Mouse (Mus musculus) adrenal gland, adult 18-20 months (tissue): ENCODE measurements at regions not wholly inside any gene's neighbourhood (a gene's known extent, or its start where the extent isn't known, plus 50 kb on each side); places are given as distances from the start of the nearest gene placed in this dataset.

Experiments used
- DNase-seq, 2 experiments: peaks; one replicate each; pipeline ENCODE4 v3.0.0; 2021 to 2022; ENCODE audit warnings: low spot score in 2 of 2

DNA sequence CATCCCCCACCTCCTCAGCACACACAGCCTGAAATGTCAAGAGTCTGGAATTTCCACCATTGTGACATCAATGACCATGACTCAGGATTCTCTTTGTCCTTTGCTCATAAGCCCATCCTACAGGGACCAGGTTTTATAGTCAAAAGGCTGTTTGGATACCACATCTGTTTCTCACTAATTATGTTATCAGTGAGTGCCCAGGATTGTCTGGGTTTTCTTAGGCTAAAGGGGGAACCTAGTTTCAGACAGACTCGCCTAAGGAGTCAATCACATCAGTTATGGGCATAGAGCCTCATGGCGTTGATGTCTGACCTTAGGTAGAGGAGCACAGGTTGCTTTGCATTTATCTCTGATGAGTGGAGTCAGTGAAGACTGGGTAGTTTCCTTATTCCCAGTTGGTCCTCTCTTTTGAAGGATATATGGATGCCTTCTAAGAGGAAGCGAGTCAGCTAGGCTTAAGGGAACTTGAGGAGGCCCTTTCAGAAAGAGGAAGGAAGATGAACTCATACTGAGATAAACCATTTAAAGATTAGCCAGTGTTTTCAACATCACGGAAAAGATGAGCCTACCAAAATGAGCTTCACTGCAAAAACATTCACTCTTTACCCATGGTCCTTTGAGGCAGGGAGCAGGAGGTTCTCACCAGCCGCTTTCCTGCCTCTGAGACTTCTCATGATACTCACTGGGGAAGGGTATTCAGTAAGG is 143.8 kb upstream of the Tmem164 start:
- DNase-seq: no peak

DNA sequence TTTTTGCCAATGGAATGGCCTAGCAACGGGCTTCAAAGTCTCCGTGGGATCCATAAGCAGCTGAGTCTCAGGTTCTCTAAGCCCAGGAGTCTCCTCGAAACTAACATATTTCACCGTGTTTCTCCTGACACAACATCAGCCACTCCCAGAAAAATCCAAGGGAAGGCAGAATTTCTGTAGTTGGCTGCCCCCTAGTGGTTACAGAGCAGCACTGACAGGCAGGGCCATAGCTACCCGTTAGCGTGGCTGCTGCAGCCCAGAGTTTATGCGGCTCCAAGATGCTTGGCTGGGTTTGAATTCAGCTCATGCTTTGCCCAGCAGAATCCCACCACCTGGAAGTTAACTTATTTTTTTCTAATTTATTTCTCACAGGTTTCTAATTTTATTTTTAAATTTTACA is 140.9 kb upstream of the Tmem164 start:
- peak; percentile 28 to 54 for DNase-seq

DNA sequence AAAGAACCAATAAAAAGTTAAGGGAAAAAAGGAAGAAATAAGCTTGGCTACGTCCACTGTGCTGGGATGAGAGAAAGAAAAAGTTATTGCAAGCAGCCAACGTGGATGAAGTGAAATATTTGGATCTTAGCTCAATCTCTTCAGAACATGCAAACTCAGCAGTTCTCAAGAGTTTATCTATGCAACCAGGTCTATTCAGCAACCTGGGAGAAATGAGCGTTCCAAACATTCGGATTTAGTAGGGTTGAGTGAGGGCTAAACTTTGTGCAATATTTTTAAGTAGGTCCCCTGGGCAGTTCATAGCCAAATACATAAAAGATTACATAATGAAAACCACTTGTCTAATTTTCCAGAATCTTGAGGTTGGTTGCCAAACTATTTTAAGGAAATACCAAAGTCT is 129.0 kb upstream of the Tmem164 start:
- DNase-seq: no peak

DNA sequence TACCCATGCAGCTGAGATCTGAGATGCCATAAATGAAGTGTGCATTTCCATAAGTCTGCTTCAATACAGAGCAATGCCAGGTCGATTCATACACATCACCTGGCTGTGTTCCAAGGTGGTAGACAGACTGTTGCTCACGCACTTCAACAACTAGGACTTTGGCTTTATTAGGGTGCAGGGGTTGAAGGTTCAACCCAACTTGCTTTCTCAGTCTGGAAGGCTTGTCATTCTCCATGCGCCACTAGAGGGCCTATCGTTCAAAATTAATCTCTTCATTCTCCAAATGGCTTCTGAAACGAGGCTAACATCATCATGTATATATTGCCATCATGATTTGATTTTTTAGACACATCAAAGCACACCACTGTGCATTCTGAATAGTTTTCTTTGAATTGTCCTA is 127.0 kb upstream of the Tmem164 start:
- peak in 1 of 2 experiments; percentile 24 for DNase-seq

DNA sequence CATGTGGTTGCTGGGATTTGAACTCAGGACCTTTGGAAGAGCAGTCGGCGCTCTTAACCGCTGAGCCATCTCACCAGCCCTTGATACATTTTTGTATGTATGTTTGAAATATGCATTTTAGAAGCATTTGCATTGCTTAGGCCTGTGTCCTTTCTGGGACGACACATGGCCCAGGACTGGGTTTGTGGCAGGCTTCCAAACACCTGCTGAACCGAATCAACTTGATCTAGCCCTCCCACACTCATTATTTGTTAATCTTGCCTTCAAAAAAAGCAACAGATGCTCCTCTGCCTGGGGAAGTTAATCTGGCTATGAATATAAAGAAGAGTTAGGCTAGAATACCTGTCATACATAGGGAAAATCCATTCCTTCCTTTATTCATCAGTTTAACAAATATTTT is 123.7 kb upstream of the Tmem164 start:
- DNase-seq: no peak

DNA sequence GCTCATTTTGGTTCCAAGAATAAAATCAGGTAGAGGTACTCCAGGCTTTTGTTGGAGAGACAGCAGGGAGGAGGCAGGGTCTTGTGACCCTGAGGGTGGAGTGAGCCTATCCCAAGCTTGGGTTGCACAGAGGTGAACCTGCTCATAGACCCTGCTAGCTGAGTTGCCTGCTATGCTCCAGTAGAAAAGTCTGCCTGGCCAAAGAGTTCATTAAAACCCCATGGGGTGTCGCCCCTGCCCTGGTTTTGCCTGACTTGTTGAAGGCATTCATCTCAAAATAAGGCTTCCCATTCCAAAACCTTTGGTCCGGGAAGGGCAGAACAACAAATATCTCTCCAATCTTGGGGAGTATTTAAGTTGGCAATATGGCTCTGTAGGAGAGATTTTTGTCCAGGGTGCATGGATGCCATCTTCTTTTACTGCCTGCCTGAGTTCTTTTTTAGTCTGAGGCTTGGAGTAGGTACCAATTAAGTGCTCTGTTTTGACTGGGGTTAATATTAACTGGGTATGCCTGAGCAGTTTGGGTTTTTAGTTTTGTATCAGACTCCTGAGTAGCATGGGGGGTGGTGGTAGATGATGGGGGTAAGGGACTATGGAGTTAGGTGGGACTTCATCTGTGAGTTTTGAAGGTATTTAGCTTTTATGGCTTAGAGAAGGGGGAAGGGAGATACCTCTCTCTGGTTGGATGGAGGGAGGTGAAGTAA is 120.8 kb upstream of the Tmem164 start:
- DNase-seq: no peak

DNA sequence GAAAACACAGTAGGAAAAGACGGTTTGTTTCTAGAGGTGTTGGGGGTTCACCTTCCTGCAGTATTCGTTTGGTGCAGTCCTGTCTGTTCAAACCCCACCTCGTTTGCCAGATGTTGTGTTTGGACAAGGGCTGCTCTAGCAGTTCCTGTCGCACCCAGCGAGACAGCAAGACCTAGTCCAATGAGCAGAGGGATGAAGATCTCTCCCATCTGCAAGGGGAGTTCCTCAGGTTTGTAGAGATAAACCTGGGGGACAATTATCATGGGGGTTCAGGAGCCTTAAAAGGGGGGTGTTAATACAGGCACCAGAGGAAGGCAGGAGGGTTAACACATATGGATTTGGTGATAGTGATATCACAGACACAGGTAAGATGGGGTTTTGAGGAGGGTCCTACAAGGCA is 119.4 kb upstream of the Tmem164 start:
- DNase-seq: no peak

DNA sequence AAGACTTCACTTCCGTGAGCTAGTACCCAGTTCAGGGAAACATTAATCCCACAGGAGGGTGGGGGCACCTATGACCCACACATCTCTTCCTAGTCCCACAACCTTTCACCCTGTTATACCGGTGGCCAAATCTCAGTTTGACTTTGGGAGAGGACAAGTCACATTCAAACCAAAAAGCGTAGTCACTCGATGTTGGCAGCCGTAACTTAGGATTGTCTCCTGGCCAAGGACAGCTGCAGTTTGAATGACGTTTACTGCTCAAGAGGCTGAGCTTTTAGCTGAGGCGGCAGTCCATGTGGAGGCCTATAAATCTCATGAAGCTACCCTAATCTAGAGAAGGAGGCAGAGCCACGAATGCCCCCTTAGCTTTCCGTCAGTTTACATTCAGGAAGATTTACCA is 117.0 kb upstream of the Tmem164 start:
- peak in 1 of 2 experiments; percentile 3 for DNase-seq

DNA sequence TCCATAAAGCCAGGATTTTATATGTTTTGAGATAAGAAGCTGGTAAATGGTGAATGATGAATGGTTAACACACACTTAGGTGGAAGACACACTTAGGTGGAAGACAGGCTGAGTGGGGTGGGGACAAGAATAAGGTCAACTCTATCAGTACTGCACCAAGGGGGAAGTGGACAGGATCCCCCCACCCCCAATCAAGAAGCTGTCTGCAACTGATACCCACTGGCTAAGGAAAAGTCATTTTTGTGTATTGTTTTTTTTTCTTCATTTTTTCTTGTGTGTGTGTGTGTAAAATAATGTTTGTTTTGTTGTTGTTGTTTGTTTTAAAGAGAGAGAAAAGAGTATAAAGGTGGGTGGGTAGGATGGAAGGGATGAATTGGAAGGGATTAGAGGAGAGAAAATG is 109.4 kb upstream of the Tmem164 start:
- no peak for DNase-seq

DNA sequence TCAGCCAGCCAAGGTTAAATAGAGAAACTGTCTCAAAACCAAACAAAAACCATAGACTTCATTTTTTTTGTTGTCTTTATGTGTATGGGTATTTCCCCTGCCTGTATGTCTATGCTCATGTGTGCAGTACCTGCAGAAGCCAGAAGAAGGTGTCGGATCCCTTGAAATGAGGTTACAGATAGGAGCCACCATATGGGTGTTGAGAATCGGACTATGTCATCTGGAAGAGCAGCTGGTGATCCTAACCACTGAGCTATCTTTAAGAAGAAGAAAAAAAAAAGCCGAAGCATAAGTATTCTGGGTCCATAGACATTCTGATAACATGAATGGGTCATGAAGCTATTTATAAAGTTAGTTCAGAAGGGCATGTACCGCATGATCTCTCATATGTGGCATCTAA is 107.2 kb upstream of the Tmem164 start:
- no peak for DNase-seq

DNA sequence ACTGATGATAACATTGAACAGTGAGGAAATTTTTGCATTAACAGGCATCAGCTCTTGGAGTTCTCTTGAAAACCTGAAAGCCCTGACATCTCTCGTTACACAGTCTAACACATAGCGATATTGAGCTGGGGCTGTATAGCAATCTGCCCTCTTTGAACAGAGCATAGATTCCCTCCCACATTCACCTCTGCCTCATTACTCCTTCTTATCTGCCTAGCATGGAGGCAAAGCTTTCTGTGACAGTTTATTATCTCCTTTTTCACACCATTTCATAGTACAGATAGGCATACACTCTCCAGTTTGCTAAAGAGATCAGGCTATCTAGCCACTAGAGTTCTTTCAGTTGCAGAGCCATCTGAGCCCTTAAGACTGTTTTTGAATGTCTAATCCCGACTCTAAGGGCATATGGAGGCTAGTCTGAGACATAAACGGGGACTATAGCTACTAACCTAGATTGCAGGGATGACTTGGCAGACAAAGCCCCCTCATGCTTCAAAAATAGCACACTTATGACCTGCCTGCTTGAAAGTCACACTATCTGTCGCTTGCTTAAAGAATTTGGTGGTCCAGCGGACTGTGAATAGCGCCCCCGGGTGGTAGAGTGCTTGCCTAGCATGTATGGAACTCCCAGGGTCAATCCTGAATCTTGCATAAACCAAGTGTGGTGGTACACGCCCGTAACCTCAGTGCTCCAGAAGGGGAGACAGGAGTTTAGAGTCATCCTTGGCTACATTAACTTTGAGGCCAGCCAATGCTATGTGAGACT is 106.1 kb upstream of the Tmem164 start:
- no peak for DNase-seq

DNA sequence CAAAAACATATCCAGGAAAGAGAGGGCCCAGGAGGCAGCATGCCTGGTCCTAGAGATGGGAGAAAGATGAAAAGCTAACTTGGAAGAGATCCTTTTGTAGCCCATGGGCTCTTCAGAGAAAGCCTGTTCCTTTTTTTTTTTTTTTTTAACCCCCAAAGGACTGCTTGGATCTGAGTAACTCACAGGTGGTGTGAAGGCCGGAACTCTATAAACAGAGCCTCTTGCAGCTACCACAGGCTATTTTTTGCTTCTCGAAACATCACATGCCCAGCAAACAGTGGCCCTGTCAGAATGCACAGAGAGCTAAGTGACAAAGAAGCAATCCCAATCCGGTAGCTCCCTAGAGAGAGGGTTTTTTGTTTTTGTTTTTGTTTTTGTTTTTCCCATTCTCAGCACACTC is 105.1 kb upstream of the Tmem164 start:
- no peak for DNase-seq

DNA sequence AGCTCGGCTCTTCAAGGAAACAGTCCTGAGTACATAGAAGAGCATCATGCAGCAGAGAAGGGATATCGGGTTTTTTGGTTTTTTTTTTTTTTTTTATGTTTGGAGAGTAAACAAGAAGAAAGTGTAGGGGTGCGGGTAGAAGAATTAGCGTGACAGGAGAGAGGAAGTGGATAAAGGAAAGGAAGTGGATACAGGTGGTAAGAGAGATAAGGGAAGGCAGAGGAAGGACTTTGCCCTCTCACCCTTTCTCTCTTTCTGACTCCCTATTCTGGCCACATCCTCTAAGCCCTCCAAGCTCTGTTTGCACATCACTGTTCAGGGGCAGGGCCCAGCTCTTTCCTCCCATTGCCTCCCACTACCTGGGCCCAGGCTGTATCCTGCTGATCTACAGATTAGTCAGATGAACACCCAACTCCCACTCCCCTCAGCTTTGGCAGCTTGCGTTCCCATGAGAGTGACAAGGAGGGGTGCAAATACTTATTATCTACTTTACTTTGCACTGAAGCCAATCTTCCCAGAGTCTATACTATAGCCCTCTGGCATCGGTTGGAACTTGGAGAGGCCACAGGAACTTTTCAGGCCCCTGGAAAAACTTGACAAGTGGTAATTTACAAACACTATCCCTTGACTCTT is 103.6 kb upstream of the Tmem164 start:
- no peak for DNase-seq

DNA sequence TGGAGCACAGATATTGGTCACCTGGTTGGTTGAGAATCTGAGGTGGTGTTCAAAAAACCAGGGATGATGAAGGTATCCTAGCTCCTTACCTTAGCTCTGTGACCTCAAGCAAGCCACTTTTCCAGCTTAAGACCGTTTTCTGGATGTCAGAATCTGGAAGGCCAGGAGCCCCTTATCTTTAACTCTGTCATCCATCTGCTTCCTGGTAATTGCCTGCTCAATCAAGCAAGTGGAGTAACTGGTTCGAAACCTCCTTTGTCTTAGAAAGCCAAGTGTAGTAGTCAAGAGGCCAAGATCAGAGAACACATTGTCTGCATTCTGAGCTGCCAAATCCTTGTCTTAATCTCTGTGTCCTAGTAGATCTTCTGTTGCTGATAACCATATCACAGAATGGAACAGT is 95.9 kb upstream of the Tmem164 start:
- DNase-seq: no peak

DNA sequence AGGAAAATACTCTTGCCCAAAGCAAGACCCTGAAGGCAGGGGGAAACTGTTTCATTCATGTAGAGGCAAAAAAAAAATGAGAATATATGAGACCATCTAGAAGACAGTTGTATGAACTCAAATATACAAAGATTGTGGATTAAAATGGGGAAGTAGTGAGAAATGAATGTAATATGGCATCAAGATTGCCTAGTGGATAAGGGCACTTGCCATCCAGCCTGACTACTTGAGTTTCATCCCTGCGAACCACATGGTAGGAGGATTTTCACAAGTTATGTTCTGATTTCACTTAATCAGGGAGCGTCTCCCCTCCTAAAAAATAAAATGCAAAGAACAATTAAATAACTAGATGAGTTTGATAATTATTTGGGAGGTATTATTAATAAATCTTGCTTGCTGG is 81.8 kb upstream of the Tmem164 start:
- no peak for DNase-seq

DNA sequence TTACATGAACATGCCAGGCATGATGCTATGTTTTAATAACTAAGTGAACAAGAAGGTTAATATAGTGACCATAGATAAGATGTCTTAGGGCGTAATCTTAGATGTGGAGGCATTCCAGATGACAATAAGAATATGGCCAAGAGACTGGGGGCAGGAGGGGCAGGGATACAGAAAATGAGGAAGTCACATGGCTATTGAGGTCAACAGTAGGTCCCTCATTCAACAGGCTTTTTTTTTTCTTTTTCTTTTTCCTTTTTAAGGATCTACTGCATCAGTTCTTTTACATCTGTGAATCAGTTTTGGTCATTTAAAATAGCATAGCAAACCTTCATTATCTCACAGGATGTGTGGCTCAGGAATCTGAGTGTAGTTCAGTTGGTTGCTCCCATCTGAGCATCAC is 80.4 kb upstream of the Tmem164 start:
- no peak for DNase-seq

DNA sequence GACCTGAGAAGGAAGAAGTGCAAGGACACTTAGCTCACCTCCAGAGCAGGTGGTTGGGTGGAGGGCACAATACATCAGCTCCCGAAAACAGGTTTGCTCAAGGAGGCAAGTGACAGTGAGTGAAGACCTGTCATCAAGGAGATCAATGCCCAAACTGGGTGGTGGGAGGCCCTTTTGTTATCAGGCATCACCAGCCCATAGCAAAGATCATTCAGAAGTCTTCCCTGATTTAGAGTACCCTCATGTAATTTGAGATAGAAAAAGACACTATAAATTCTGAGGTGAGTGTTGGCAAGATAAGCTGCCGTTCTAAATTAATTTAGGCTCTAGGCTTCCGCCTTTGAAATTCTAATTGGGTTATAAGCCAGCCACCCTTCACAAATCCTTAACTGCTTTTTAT is 76.1 kb upstream of the Tmem164 start:
- DNase-seq: no peak

DNA sequence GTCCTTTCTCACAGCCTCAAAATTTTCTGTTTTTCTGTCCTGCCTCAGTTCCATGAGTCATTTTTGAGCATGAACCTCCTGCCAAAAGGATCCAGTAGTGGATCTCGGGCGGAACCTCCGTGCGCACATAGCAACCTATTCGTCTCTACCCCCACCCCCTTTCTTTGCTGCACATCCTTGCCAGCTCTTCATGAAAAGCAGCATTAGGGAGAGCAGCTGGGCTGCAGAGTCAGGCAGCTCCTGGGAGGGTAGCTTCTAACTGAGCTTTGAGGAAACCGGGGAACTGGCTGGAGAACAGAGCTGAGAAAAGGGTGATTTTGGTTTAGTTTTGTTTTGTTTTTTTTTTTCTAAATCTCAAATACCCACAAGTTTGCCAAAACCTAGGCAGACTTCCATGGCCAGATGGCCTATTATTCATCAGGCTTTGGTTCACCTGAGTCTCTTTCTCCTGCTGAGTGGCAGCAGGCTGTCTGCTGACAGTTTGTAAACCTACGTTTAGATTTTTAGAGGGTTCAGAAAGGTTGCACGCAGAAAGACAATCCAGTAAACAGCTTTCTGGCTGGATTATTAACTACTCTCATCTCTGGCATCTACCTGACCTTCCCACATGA is 74.5 kb upstream of the Tmem164 start:
- no peak for DNase-seq

DNA sequence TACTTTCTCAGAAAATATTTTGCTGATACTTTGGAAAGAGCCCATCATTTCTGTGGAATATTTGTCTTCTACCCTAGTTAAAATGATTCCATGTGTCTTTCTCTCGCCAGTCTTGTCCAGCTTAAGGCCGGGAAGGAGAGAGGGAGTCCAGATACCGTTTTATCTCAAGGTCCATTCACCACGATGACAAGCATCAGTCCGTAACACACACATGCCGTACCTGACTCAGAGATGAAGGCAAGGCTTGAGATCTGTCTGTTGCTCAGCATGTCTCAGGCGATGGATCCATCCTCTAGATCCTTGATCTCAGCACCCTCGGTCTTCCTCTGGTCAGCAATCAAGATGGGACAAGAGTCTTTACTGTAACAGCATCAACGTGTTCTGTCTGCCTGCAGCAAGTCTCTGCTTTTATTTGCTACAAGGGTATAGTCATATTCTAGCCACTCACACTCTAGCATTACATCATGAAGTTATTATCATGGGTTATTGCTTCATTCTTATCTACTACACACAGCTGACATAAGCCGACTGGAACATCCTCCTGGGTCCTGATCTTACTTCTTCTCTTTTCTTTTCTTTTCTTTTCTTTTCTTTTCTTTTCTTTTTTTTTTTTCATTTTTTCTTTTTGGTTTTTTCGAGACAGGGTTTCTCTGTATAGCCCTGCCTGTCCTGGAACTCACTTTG is 64.9 kb upstream of the Tmem164 start:
- DNase-seq: no peak

DNA sequence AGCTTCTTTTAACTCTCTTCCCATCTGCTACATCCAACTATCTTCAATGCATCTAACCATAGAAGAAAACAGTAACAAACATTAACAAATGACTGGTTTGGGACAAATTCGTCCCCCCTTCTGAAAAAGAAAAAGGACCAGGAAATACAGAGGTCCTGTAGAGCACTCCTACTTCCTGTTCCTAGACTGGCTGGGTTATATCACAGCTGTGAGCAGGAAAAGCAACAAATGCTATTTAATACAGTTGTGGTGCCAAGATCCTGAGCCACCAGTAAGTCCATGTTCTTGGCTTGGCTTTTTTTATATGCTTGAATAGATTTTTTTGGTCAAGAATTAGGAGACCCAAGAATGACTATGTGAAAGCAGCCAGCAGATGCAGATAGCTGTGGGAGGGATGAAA is 62.8 kb upstream of the Tmem164 start:
- no peak for DNase-seq

DNA sequence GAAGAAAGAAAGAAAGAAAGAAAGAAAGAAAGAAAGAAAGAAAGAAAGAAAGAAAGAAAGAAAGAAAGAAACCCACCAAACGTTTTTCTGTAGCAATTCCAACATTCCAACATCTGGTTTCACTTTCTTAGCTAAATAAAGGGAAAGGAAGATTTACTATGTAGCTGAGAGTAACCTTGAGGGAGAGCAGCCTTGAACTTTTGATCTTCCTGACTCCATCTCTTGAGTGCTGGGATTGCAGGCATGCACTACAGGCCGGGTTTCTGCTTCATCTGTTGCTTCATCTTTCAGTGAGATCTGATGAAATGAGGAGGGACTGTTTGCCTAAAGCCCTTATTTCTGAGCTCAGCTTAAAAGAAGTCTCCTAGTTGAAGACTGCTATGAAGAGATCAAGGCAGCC is 57.8 kb upstream of the Tmem164 start:
- DNase-seq: no peak
